Mouse (Mus musculus) layer of hippocampus, adult 11-12 months (tissue): Measurements from ENCODE around the gene Myoz2.

Experiments
- DNase-seq: peaks from one replicate; pipeline ENCODE4 v3.0.0; 2022; ENCODE audit warnings: low spot score

Gene Myoz2

DNA sequence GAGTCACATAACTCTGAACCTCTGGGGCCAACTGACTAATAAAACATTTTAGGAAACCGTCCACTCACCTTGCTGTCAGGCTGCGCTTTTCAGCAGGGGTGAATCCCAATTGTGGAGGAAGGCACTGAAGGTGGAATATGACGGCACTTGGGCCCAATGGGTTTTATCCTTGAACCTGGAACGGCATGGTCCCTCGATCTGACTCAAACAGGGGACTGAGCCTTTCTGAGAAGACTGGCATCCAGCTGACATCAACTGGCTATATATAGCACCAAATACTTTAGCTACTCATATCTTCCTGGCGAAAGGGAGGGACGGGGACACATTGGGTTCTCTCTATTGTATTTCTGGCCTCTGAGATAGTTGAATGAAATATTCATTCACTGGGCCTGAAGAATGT is at the start of gene Myoz2:
Gene Myoz2 (minus strand): TSS at position 264 of the 400 bp plus-strand sequence.
- no peak for DNase-seq

DNA sequence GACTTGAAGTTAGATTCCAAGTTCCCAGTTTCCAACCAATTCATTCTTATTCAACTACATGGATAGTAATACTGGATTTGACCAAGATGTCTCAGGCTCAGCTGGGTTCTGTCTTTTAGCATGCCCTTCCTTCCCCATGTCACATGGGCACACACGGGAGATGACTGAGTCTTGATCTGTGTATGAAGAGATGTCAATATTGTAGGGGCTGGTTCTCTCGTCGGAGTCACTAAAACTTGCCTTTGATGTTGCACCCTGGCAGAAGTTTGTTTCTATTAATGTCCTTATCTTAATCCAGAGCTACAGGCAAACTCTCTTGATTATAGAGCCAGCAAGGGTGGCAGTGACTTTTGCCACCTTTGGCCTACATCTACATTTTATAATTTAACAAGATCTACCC is 46.9 kb upstream of the Myoz2 start:
- no peak for DNase-seq

DNA sequence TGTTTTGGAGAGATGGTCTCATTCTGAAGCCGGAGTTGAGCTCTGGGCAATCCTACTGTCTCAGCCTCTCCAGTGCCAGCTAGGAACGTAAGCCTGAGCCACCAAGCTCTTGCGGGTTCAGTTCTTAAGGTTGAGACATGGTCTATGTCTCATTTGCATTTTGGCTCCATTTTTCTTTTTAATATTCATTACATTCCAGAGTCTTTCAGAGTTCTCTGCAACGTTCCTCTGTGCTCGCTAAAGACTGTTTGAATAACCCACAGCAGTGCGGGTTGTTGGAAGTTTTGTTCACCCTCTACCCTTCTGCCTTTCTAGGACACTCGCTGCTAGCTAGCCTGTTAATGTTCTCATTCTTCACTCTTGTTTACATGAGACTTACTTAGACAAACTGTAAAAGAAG is 46.1 kb upstream of the Myoz2 start:
- no peak for DNase-seq

DNA sequence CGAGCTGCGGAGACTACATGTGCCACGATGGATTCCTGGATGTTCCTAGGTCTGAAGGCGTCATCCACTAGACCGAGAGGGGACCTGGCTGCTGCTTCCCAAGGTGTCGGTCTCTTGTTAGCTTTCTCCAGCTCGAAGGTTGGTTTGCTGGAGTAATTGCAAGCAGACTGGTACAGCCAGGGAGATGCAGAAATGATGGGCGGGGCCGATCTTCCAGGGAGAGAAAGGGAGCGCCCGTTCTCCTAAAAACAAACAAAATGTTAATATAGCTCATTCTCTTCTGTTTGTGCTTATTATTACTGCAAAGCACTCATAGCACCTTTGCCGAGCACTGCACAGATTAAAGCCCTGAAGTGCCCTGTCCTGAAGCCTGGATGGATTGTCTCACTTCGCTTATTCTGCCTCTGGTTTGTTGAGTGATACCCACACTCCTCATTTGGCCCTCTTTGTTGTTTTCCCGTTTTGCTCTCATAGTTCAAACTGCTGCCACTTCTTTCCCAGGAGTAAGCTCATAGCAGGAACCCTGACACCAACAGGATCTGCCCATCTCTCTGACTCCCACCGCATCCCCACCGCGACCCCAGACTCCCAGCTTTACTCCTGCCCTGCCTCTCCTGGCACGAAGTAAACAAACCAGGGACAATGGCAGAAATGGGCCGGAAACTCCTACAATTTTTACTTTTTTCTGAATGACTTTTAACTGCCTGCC is 45.4 kb upstream of the Myoz2 start:
- no peak for DNase-seq

DNA sequence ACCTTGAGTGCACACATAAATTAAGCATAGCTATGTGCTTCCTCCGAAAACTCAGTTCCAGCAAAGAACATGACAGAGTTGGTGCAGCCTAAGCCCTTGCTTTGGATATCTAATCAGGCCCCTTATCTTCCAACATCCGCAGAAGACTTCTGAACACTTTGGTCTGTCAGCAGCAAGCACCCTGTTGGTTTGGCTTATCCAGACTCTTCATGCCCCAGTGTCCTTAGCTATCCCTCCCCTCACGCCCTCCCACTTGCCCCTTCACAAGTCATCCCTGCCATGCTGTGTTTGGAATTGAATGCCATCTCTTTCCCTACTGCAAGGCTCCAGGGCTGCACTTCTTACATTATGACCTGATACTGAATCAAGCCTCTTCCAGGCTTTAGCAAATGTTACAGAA is 40.9 kb upstream of the Myoz2 start:
- DNase-seq: no peak

DNA sequence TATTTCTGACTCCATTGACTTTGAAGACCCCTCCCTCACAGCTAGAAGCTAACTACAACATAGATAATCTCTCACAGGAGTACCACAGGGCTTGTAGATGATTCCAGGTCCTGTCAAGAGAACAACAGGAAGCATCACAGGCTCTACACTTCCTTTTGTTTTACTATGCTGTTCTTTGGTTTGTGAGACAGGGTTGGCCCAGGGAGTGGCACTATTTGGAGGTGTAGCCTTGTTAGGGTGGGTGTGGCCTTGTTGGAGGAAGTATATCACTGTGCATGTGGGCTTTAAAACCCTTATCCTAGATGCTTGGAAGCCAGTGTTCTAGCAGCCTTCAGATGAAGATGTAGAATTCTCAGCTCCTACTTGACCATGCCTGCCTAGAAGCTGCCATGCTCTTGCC is 40.2 kb upstream of the Myoz2 start:
- no peak for DNase-seq

DNA sequence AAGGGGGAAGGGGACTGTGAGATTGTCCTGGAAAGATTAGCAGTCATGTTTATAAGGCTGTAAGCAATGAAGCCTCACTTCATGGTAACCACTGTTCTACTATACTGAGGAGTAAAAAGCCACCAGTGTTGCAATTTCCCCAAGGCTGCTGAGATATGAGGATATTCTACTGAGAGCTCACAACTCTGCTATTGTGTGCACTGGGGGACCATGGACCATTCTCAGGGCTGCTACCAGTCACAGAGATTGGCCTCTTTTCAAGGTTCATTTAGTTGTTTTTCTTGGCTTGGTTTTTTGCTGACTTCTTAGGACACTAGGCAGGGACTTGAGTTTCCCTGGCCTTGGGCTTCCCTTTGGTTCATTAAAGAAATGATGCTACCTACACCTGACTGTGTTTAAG is 38.5 kb upstream of the Myoz2 start:
- DNase-seq: no peak

DNA sequence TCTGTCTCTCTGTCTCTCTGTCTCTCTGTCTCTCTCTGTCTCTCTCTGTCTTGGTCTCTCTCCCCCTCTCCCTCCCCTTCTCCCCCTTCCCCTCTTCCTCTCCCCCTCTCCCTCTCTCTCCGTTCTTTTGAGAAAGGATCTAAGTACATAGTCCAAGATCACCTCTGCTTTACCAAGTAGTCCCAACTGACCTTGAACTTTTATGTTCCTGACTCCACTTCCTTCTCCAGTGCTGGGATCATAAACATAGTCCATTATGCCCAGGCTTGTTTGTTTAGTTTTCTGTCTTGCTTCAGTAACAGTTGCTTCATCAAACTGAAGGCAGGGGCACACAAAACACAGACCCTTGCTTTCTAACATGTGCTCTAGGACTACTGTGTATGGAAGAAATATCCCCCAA is 37.7 kb upstream of the Myoz2 start:
- no peak for DNase-seq

DNA sequence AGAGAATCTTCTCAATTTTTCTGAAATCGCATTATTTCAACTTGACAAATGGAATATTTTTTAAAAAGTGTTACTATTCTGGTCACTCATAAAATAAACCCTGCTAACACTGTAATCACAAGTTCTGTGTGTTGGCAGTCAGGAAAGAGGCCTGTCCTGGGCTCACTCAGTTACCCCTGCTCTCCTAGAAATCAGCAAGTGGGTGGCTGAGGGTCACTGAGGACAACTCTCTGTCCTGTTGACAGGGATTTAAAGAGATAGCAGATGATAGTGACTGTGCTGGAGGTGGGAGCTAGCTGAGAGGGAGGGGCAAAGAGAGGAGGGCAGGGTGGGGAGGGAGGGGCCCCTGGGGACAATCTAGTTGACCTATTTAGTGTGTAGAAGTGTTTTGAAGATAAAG is 36.2 kb upstream of the Myoz2 start:
- DNase-seq: no peak

DNA sequence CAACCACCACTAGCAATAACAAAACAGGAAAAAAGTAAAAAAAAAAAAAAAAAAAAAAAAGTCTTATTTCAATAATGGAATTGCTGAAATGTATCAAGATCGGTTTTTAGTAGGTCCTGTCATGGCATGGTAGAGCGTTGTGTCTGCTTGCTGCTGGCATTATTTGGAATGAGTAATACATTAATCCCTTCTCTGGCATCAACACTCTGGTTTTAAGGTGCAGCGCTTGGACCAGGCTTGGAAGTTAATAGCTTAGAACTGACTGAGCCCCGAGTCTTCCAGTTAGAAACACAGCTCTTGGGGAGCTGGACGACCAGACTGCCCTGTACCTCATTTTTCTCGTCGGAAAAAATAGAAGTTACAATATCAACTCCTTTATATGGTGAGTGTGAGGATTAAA is 32.0 kb upstream of the Myoz2 start:
- DNase-seq: no peak

DNA sequence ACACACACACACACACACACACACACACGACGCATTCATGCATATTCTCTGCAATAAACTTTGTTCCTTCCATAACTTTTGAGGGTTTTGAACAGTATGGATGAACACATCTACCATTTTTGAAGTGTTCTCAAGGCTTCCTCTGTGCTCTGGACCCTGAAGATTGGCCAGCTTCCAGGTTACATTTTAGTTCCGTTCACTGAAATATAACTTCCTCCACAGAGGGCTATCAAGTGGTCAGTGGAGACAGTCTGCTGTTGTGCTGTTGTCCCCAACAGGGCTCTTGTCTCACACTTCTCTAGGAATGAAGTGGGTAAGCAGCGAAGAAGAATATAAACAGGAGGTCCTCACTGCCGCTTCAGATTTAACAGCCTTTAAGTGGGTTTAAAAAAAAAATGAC is 30.7 kb upstream of the Myoz2 start:
- DNase-seq: no peak

DNA sequence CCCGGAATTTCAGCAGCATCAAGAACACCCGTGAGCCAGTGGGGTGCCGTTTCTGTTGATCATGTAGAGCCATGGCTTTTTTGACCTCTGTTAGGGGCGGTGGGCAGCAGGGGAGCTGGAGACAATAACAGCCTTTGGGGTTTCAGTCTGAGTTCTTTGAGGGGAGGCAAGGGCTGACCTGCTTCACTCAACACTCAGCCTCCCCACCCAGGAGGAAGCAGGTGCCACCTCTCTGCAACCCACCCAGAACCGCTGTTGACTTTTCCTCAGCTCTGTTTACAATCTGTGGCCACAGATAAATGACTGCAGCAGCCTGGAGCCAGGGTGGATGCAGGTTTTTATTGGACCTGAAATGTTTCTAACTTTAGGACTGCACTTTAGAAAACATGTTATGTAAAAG is 29.4 kb upstream of the Myoz2 start:
- DNase-seq: no peak

DNA sequence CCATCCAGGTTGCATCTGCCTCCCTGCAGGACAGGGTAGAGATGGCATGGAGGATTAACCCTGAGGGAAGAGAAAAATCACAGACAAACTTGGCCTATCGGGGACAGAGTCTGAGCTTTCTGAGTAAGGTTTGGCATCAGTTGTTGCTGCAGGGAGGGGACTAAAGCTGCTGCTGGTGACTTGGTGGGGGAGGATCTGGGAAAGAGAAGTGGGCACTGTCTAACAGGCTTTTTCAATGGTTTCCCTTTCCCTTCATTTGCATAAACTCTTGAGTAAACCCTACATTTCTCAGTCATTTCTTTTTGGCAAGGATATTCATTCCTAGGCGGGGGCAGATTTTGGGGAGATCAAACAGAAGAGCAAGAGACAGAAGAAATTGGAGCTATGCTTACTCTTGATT is 27.1 kb upstream of the Myoz2 start:
- DNase-seq: no peak

DNA sequence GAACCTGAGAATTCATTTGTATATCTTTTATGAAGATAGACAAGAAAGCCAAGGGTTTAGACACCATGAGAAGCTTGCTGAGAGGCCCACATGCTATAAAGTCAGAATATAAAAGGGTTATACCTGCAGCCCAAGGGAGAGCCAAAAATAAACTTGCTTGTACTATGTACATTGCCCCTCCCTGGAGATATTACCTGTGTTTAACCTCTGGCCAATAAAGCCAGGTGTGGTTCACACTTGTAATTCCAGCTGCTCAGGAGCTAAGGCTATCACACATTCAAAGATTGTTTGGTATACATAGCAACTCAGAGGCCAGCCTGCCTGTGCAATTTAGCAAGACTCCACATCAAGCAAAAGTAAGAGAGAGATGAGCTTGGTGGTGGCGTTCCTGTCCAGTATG is 24.0 kb upstream of the Myoz2 start:
- DNase-seq: no peak

DNA sequence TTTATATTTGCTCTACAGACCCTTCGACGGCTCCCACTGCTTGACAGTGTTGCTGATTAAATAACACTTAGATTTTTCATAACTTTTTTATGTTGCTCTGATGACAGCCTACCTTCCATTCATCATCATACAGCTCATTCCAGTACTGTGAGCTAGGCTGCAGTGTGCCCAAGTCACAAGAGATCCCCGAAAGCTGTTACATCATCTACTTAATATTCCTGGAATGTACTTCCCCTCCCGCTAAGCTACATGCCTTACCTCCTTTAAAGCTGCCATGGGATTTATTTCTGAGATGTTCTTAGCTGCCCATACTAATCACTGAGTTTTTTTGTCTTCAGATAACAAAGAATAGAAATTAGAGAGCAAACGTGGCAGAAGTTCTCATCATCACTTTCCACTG is 19.4 kb upstream of the Myoz2 start:
- DNase-seq: no peak

DNA sequence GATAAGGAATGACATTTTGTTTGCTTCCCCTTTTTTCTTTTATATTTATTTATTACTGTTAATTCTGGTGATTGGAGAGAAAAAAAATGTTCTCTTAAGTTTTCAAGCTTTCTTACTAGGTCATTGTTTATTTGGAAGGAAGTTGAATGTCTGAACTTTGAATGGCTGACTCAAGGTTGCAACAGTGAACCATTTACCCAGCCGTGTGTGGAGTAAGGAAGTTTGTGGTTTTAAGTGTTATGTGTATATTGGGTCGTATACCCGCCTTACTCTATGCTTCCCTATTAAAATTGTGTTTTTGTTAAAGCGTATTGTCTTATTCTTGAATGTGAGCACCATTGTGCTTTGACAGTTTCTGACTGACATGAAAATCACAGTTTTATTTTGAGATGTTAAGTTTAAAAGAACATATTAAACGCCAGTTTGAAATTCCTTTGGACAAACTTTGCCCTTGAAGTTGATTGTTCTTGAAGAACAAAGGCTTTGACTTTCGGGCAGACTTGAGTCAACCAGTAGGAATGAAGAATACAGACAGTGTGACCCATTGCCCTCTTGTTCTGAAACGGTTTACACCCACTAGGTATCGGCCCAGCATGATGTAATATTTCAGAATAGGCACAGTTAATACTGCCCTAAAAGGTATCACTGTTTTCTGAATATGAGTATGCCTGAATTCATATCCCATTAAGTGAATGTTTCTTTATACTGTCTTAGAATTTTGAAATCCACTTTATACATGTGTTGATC is 18.6 kb upstream of the Myoz2 start:
- no peak for DNase-seq

DNA sequence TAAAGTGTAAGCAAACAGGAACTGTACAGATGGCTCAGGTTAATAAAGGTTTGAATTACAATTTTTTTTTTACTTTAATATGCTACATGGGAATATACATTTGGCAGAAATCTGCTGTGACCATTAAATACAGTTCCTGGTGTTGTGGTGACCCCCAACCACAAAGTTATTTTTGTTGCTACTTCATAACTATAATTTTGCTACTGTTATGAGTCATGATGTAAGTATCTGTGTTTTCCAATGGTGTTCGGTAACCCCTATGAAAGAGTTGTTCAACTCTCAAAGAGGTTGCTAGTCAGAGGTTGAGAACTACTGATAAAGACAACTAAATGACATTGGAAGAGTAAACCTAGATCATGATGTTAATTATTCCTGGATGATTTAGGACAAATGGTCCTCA is 7.5 kb upstream of the Myoz2 start:
- no peak for DNase-seq

DNA sequence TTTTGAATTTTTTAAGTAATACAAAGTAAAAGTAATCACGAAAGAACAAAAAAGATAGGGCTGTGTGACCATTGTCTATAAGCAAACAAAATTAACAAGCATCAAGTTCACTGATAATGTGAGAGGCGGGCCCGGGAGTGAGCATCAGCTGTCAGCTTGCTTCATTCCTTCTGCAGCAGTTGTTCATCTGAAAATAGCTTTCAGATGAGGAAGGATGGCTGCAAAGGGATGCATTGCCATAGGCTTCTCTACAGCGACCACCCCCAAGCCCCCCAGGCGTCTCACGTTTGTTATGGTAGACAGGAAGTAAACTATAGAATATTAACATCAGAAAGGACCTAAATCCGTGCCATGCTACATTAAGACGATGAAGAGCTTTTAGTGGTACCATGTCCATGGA is 1.0 kb downstream of the Myoz2 start:
- no peak for DNase-seq

DNA sequence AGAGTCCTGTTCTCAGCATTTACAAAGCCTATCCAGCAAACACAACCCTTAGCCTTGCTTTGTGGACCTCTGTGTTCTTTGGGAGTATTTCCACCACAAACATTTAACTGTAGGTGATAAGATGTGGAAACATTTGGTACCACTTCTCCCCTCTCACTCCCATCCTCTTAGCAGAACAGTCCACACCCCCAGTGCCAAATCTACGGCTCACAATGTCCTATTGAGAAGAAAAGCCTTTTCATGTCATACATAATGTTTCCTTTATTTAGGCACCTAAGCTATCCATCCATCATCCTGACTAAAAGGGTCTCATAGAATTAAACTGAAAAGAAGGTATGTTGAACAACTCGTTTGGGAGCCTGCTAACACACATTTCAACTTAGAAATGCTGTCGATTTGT is 9.2 kb downstream of the Myoz2 start:
- no peak for DNase-seq

DNA sequence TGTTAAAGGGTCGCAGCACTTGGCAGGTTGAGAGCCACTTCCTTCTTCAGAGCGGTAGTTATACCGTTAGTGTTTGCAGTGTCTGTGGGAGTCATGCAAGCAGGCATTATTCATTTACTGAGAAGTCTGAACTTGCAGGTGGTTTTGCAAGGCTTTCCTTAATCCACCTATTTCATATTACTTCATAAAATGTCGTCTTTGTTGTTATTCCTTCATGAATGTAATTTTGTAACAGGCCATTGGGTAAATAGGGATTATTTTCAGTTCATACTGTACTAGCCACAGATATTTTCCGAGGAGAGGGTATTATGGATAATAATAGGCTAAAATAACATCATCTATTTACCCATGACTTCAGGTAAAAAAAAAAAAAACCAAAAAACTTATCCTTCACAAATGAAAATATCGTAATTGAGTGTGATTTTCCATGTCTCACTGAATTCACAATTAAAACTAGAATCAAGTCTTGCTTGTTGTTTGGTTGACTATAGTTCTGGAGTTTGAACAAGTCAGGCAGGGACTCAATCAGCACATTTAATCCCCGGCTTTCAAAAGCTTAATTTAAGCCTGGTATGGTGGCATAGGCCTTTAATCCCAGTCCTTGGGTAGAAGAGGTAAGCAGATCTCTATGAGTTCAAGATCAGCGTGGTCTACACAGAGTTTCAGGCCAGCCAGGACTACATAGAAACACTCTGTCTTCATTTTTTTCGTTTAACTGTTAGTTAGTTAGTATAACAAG is 10.2 kb downstream of the Myoz2 start:
- DNase-seq: no peak

DNA sequence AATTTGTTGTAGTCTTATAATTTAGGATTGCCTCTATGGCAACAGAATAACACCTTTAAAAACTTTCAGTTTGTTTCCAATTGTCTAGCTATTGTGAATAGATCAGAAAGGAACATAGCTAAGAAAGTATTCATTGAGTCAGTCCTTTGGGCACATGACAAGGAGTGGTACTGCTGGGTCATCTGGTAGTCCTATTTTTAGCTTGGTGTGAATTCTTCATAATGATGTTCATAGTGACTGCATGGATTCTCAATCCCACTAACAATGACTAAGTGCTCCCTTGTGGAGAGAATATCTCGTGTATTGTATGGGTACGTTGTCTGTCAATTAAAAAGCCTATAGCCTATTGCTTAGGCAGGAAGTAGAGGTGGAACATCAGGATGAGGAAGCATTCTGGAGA is 16.0 kb downstream of the Myoz2 start:
- DNase-seq: no peak

DNA sequence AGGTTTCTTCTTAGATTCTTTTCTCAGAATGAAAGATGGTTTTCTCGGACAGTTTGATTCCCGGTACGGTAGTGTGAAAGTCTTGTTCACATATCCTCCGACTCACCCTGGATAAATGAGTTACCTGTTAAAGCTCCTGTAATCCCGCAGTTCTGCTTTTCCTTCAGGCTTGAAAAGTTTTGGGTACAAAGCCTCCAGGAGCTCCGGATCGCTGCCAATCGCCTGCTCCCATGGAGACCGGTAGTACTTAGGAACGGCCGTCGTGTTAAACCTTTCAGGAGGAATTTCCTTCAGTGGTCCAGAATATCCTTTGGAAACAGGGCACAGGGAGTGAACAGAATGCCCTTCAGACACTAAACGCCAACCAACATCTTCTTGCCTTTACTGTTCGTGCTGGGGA is 21.3 kb downstream of the Myoz2 start:
- DNase-seq: no peak

DNA sequence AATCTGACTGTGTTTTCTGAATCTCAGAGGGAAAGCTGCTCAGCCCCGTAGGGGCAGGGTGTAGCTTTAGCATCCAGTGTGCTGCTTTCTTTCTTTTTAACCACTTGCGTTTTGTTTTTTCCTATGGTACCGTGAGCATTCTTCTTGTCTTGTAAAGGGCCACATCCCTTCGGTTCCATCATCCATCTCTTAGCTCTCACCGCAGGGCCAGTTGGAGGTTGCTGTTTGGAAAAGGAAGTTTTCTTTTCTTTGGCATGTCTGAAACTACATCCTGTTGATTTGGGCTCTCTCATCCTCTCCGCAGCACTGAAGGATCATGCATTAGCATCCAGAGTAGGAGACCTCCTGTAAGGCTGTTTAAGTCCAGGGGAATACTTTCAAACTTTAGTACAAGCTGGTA is 25.4 kb downstream of the Myoz2 start:
- no peak for DNase-seq
